Mouse (Mus musculus): Measurements from ENCODE around the gene Ncaph2. TPM values are rescaled to one million over a fixed set of nuclear protein-coding genes. Genes with fewer than 3 reads are reported as not detected.

Ncaph2 gene
- polyA plus RNA-seq, 1 experiment from 2014 or later, result 170 TPM

DNA sequence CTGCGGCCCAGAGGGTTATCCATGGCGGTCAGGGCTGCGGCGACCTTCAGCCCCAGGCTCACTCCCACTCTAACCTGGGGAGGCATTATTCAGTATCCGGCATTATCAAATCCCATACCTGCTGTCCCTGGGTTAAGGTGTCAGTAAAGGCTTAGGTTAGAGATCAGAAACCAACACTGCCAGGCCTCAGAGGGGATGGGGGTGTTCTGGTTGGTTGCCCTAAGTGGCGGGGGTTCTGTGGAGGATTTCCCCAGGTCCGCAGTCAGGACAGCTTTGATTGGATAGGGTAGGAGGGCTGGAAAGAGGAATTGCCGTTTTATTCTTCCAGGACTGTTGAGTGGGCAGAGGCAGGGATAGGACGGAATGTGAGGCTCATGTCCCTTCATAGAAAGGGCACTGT is 18.8 kb downstream of the Ncaph2 start:
- no peaks in the 10 kb centered on the region for H3K9me3 ChIP-seq
- H3K4me1 ChIP-seq, result peaks cover 28% of the 10 kb centered on the region
- peak overlapping the region; percentile 90 for H3K27ac ChIP-seq (replicated peaks)
- no peak; the same call in 1 of the 2 replicates for ATAC-seq (ENCODE audit: low FRiP score, low read depth)
- H3K27me3 ChIP-seq, result peaks cover 45% of the 10 kb centered on the region
- H3K4me3 ChIP-seq, result peak overlapping the region; percentile 73
- H3K9ac ChIP-seq (replicated peaks), result peak overlapping the region; percentile 73
- 54% methylated on average over 9 of the region's 9 CpGs for WGBS
- H3K36me3 ChIP-seq, result peaks cover 33% of the 10 kb centered on the region
- peak overlapping the region; percentile 79 for H3K4me2 ChIP-seq (replicated peaks)

DNA sequence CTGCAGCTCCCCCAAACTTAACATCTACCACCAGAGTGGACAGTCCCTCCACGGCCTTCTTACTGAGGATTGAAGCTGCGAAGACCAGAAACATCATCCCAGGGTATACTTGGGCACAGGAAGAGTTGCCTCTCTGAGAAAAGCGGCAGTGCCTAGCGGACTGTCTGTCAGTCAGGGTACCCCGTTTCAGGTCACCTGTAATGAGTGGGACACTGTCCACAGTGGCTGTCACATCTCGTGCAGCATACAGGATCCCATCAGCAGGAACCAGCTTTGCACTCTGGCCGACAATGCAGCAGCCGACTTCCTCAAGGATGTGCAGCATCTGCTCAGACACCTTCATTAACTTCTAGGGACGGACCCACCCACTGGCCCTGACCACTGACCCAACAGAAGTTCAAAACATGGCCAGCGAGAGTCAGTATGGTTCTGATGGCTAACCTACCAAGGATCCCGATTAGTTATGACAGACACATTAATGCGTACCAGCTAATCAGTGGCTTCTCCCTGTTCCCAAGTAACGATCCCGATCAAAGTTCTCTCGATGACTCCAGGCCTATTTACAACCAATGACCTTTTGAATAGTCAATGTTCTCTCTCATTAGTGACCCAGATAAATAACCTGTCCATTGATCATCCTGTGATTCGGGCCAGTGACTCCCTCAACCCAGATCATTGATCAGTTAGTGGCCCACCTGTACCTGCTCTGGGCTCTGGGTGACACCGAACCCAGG is 19.4 kb downstream of the Ncaph2 start:
- ATAC-seq (ENCODE audit: low FRiP score, low read depth), result no peak
- 0 out of 2 replicates have a peak overlapping the region, but pooled peaks have one; percentile 73 for H3K4me3 ChIP-seq
- H3K36me3 ChIP-seq, result peaks cover 27% of the 10 kb centered on the region
- WGBS, result 91% methylated on average over 17 of the region's 17 CpGs
- H3K9ac ChIP-seq (replicated peaks), result peak overlapping the region; percentile 73
- H3K4me2 ChIP-seq (replicated peaks), result no peak overlapping the region
- H3K27me3 ChIP-seq, result peaks cover 49% of the 10 kb centered on the region
- H3K27ac ChIP-seq (replicated peaks), result no peak overlapping the region
- peaks cover 30% of the 10 kb centered on the region for H3K4me1 ChIP-seq
- H3K9me3 ChIP-seq, result no peaks in the 10 kb centered on the region

DNA sequence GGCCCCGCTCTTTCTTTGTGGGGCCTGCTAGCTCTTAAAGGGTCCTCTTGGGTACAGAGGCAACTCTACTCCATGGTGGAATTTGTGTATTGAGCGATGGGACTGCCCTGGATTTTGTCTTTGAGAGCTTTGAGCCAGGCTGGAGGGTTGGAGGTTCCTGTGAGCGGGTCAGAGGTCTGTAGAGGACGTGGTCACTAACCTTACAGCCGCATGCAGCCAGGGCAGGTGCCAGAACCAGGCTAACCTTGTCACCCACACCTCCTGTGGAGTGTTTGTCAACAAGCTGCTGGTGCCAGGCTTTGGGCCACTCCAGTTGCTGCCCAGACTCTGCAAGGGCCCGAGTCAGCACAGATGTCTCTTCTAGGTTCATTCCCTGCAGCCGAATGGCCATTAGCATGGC is 20.5 kb downstream of the Ncaph2 start:
- Histone ChIP-seq H3K9me3 (no peaks in the 10 kb centered on the region), H3K4me2 (replicated peaks) (no peak overlapping the region), H3K36me3 (peaks cover 16% of the 10 kb centered on the region), H3K4me3 (no peak overlapping the region), H3K4me1 (peaks cover 30% of the 10 kb centered on the region), H3K27ac (replicated peaks) (no peak overlapping the region), H3K27me3 (peaks cover 56% of the 10 kb centered on the region), H3K9ac (replicated peaks) (no peak overlapping the region)
- no peak for ATAC-seq (ENCODE audit: low FRiP score, low read depth)
- WGBS, result 84% methylated on average over 7 of the region's 7 CpGs

DNA sequence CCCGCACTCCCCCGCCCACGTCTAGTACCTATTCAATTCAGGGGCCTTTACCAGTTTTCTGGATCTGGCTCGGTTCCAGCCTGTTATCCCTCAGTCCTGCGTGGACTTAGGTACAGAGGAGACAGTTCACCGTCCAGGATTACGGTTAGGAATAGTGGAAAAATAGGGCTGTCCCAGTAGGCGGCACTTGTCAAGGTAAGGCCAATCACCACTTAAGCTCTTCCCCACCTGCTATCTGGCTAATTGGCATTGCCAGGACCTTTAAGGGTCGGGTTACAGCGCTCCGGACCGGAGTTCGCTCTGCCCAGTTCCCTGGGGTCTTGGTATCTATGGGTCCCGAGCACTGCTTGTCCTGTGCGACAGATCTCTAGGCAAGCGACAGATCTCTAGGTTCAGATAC is 21.4 kb downstream of the Ncaph2 start, which contains the start of gene Tymp:
TSS of gene Tymp (minus strand) at position 83 of the 400 bp plus-strand sequence.
- H3K9me3 ChIP-seq, result no peaks in the 10 kb centered on the region
- ATAC-seq (ENCODE audit: low FRiP score, low read depth), result no peak
- no peak within 1 kb of the TSS for H3K9ac ChIP-seq (replicated peaks)
- no peak within 1 kb of the TSS for H3K4me2 ChIP-seq (replicated peaks)
- peaks cover 7% of the 10 kb centered on the region for H3K36me3 ChIP-seq
- peaks cover 30% of the 10 kb centered on the region for H3K4me1 ChIP-seq
- H3K27me3 ChIP-seq, result peaks cover 58% of the 10 kb centered on the region
- no peak within 1 kb of the TSS for H3K27ac ChIP-seq (replicated peaks)
- 24% methylated on average over 16 of the region's 16 CpGs for WGBS
- H3K4me3 ChIP-seq, result no peak within 1 kb of the TSS

DNA sequence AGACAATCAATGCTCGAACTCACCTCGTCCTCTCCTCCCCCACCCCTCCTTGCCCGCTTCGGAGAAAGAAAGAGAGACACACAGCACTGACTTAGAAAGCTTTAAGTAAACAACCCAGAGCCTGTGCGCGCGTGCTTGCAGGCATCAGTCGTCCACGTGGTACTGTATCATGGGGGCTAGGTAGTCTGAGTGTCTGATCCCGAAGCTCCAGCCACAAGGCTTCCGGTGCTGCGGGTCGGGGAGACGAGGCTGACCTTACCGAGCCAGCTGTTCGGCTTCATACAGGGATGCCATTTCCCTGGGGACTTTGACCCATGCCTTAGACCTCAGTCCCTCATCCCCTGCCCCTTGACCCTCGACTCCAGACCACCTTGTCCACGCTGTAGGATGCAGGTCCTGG is 21.8 kb downstream of the Ncaph2 start:
- peaks cover 58% of the 10 kb centered on the region for H3K27me3 ChIP-seq
- H3K9me3 ChIP-seq, result no peaks in the 10 kb centered on the region
- H3K36me3 ChIP-seq, result peaks cover 3% of the 10 kb centered on the region
- H3K4me3 ChIP-seq, result no peak overlapping the region
- H3K9ac ChIP-seq (replicated peaks), result no peak overlapping the region
- no peak for ATAC-seq (ENCODE audit: low FRiP score, low read depth)
- no peak overlapping the region for H3K27ac ChIP-seq (replicated peaks)
- 4% methylated on average over 18 of the region's 18 CpGs for WGBS
- no peak overlapping the region for H3K4me2 ChIP-seq (replicated peaks)
- peaks cover 30% of the 10 kb centered on the region for H3K4me1 ChIP-seq

DNA sequence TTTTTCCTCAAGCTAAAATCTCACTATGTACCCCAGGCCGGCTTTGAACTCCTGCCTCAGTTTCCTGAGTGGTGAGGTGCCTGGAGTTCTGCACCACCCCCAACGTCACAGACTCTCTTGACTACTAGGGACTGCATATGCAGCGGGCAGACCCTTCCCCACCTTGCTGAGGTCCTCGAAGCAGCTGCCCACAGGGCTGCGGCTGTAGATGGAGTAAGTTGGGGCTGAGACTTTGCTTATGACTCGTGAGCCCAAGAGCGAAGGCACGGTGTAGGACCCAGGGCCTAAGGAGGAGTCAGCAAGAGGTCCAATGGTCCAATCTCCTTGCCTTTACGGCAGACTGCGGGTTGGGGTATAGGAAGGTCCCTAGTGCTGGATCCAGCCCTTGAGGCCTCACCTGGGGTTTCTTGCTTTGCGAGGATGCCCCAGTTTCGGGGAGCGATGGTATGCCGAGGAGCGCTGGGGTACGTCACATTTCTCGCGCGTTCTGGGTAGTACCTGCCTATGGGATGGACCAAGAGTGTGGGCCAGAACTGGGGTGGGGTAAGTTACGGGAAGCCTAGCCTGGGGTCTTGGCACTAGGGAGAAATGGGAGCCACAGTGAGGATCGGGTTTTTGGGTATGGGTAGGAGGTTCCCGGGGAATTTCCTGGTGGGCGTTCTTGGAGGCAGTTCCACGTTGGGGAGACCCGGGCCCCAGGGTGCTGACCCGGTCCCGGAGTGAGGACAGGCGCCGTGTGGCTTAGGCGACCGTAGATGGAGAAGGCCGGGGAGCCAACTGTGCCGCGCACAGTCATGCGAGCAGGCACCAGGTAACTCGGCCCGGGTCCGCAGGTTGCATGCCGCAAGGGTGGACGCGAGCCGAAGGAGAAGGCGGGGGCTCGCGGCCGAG is 22.7 kb downstream of the Ncaph2 start:
- peaks cover 22% of the 10 kb centered on the region for H3K4me1 ChIP-seq
- 12% methylated on average over 46 of the region's 46 CpGs for WGBS
- peak overlapping the region; percentile 52; the same call in 1 of the 2 replicates for H3K9ac ChIP-seq (replicated peaks)
- no peaks in the 10 kb centered on the region for H3K36me3 ChIP-seq
- H3K9me3 ChIP-seq, result no peaks in the 10 kb centered on the region
- peaks cover 58% of the 10 kb centered on the region for H3K27me3 ChIP-seq
- peak overlapping the region; percentile 39 for H3K4me3 ChIP-seq
- H3K4me2 ChIP-seq (replicated peaks), result peak overlapping the region; percentile 63
- no peak for ATAC-seq (ENCODE audit: low FRiP score, low read depth)
- H3K27ac ChIP-seq (replicated peaks), result no peak overlapping the region

DNA sequence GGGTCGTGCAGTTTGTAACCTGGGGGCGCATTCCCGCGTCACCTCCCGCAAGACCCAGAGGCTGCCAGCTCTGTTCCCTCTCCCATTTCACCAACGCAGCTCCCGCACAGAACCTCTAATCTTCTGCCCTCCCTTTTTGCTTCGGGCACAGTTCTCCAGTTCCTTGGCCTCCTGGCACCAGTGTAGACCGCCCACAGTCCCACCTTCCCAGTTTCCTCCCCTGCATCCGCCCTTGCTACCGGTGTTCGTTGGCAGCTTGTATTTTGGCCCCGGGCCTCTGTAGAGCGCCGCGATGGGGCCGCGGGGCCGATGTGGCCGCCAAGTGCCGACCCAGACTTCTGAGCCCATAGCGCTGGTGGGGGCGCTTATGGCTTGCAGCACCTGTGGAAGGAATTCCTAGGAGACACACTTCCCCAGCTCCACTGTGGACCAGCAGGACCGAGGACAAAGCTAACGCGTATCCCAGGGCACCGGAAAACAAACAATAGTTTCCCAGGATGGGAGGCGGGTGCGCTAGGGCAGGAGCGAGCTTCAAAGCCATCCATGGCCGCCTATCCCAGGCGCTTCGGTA is 23.4 kb downstream of the Ncaph2 start, which contains the start of gene Odf3b:
TSS of gene Odf3b (minus strand) at position 452 of the 571 bp plus-strand sequence.
- Histone ChIP-seq H3K4me3 (peak within 1 kb of the TSS; percentile 39), H3K36me3 (no peaks in the 10 kb centered on the region), H3K4me1 (peaks cover 20% of the 10 kb centered on the region), H3K27ac (replicated peaks) (no peak within 1 kb of the TSS), H3K9me3 (no peaks in the 10 kb centered on the region), H3K27me3 (peaks cover 58% of the 10 kb centered on the region), H3K9ac (replicated peaks) (peak within 1 kb of the TSS; percentile 52; the same call in 1 of the 2 replicates), H3K4me2 (replicated peaks) (peak within 1 kb of the TSS; percentile 63)
- under 1% methylated on average over 33 of the region's 33 CpGs for WGBS
- no peak for ATAC-seq (ENCODE audit: low FRiP score, low read depth)

DNA sequence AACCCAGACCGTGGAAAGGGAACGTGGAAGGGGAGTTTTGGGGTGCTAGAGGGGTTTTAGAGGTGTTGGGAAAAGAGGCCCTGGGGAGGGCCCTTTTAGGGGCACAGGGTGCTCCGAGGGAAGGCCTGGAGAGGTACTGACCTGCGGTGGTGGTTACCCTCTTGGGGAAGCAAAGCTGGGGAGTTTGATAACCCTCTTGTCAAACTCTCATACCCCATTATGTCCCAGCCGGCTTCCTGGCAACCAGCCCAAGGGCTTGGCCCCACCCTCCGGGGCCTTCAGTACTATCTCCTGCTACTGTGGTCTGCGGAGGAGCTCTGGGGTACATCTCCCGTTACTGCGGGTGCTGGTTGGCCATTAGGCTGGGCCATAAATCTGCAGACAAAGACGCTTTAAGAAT is 23.9 kb downstream of the Ncaph2 start:
- no peak overlapping the region for H3K27ac ChIP-seq (replicated peaks)
- H3K4me2 ChIP-seq (replicated peaks), result peak overlapping the region; percentile 63
- H3K36me3 ChIP-seq, result no peaks in the 10 kb centered on the region
- H3K4me1 ChIP-seq, result peaks cover 15% of the 10 kb centered on the region
- no peak for ATAC-seq (ENCODE audit: low FRiP score, low read depth)
- peak overlapping the region; percentile 39 for H3K4me3 ChIP-seq
- H3K9ac ChIP-seq (replicated peaks), result no peak overlapping the region
- H3K27me3 ChIP-seq, result peaks cover 58% of the 10 kb centered on the region
- 11% methylated on average over 10 of the region's 10 CpGs for WGBS
- no peaks in the 10 kb centered on the region for H3K9me3 ChIP-seq

DNA sequence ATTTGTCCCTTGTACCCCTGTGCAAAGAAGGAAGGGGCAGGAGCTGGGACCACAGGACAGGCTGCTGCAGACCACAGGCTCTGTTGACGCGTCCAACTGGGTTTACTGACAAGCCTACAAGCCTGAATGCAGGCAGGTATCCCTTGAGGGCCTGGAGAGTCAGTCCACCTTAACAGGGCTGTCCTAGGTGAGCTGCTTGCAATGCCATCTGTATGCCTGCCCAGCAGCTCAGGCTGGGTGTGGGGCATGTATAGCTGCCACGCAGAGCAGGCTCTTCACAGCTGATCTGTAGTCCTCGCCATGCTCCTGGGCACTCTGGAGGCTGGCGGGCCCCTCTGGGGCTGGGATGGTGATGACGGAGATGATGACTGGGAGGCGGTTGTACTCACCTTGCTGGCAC is 29.1 kb downstream of the Ncaph2 start, which contains the start of gene Klhdc7b:
TSS of gene Klhdc7b (plus strand) at position 301 of the 400 bp plus-strand sequence.
- no peak for ATAC-seq (ENCODE audit: low FRiP score, low read depth)
- Histone ChIP-seq H3K27me3 (peaks cover 16% of the 10 kb centered on the region), H3K4me1 (no peaks in the 10 kb centered on the region), H3K4me3 (no peak within 1 kb of the TSS), H3K9me3 (no peaks in the 10 kb centered on the region), H3K9ac (replicated peaks) (no peak within 1 kb of the TSS), H3K4me2 (replicated peaks) (no peak within 1 kb of the TSS), H3K27ac (replicated peaks) (no peak within 1 kb of the TSS), H3K36me3 (no peaks in the 10 kb centered on the region)
- 91% methylated on average over 7 of the region's 7 CpGs for WGBS

DNA sequence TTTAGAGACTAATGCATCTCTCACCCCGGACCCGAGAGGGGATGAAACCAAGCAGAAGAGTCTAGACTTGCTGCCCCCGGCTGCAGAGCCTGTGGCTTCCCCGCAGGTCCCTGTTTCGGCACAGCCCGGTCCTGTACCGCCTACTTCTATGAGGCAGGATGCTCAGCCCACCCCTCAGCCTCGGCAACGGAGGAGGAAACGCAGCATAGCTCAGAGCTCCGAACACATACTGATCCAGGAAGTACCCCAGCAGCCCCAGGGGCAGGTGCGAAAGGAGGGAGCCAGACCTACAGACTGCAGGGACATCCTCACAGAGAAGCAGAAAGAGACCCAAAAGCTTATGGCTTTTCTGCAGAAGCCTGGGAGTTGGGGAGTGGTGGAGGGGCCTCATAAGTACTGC is 31.6 kb downstream of the Ncaph2 start:
- Histone ChIP-seq H3K27me3 (peaks cover 7% of the 10 kb centered on the region), H3K4me3 (no peak overlapping the region), H3K9ac (replicated peaks) (no peak overlapping the region), H3K4me1 (no peaks in the 10 kb centered on the region), H3K4me2 (replicated peaks) (no peak overlapping the region), H3K9me3 (no peaks in the 10 kb centered on the region), H3K27ac (replicated peaks) (no peak overlapping the region), H3K36me3 (no peaks in the 10 kb centered on the region)
- 57% methylated on average over 12 of the region's 12 CpGs for WGBS
- no peak for ATAC-seq (ENCODE audit: low FRiP score, low read depth)

DNA sequence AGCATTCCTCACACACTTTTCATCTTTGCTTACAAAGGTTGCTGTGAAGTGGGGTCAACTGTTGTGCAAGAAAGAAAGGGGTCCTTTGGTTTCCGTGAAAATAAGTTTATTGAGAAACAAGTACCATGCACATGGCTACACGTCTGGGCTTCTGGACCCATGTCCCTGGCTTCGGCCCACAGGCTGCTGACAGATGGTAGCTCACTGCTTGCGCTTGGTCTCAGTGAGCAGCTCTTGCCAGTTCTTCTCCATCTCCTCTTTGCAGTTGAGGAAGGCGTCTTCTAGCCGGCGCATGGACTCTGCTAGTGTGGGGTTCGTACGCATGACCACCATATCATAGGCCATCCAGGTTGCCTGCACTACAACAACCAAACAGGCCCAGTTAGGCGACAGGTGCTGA is 34.6 kb downstream of the Ncaph2 start:
- Histone ChIP-seq H3K4me1 (no peaks in the 10 kb centered on the region), H3K27me3 (peaks cover 7% of the 10 kb centered on the region; the same call in 1 of the 2 replicates), H3K9ac (replicated peaks) (no peak overlapping the region), H3K36me3 (no peaks in the 10 kb centered on the region), H3K27ac (replicated peaks) (no peak overlapping the region), H3K4me3 (no peak overlapping the region), H3K9me3 (no peaks in the 10 kb centered on the region), H3K4me2 (replicated peaks) (no peak overlapping the region)
- ATAC-seq (ENCODE audit: low FRiP score, low read depth), result no peak
- WGBS, result 90% methylated on average over 10 of the region's 10 CpGs

All from midbrain, embryonic 12.5 days (tissue).